Mouse (Mus musculus): ENCODE data around the gene Zbp1. TPM values are rescaled to one million over a fixed set of nuclear protein-coding genes. Genes with fewer than 3 reads are reported as not detected.

The Zbp1 gene
- total RNA-seq, 4 experiments from 2014 or later, result 1.1 to 5.3 (median 2.5) TPM

DNA sequence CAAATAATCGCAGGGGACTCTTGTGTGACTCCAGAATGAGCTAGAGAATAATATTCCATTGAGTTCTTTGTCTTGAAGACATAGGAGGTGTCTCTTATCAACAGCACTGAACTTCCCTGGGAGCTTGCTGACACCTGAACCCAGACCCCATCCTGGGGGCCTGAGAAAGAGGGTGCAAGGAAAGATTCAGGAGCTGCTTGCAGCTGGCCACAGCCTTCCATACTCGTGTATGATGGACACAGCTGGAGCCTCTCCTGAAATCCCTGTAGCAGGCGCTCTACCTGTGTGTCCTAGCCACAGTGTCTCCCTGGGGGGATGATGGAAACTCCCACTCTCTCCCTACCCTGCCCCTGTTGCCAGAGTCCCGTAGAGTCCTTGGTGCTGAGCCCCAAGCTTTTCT is 6.5 kb downstream of the Zbp1 start:
- no peak for DNase-seq

DNA sequence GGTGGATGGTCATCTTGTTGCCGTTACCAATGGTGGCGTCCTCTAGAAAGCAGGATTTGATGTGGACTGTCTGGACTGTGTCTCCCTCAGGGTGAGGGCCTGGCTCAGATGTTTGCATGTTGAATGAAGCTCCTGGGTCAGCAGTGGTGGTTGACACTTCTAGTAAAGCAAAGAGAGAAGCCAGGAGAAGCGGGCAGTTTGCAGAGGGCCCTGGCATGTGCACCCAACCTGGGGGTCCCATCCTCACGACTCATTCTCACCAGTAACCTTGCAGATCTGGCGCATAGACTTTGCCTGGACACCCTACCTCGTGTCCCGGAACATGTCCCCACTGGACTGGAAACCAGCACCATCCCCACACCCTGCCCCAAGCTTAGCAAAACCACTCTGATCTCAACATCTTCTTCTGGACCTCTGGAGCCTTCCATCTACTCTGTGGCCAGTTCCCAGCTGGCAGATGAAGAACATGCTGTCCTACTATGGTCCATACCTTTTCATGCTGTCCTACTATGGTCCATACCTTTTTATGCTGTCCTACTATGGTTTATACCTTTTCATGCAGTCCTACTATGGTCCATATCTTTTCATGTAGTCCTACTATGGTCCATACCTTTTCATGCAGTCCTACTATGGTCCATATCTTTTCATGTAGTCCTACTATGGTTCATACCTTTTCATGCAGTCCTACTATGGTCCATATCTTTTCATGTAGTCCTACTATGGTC is 9.5 kb downstream of the Zbp1 start:
- DNase-seq, result no peak

DNA sequence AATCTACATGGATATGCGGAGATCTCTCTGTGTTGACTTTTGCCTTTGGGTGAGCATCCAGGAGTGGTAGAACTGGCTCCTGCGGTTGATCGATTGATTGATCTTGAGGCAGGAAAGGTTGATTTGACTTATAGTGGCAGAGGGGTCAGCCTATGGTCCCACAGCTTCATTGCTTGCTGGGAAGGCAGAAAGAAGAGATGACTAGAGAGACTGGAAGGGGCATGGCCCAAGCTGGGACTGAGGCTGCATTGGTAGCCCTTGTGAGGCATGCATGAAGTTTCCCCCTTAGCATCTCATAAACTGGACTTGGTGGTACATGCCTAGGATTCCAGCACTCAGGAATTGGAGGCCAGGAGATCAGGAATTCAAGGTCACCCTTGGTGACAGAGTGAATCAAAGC is 11.7 kb downstream of the Zbp1 start:
- DNase-seq, result no peak

DNA sequence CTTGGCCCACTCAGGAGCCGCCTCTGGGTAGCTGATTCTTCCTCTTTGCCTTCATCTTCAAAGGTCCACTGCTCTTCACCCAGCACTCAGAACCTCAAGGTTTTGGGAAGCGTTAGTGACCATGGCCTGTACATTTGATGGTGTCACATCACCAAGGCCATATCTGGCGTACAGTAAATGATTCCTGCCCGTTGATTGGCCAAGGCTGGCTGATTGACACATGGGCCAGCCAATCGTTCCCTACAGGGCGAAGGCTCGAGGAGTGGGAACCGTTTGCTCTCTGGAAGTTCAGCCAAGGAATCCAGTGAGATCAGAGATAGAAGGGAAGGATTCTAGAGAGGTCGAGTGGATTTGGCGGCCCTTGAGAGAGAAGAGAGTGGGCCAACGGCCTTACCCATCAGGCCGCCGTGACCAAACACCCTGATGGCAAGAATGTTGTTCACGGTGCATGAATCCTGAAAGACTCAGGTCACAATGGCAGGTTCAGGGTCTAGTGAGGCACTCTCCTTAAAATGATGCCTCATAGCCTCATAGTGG is 13.1 kb downstream of the Zbp1 start:
- no peak for DNase-seq

DNA sequence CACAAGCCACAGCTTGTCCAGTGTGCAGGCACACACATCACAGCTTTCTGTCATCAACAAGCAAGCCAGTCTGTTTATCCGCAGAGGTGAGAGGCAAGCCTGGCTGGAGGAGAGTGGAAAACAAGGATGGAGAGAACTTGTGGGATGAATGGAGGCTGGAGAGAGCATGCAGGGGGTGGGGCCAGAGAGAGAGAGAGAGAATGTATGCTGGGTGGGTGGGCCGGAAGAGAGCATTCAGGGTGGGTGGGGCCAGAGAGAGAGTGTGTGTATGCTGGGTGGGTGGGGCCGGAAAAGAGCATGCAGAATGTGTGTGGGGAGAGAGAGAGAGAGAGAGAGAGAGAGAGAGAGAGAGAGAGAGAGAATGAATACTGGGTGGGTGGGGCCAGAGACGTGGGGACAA is 14.1 kb downstream of the Zbp1 start:
- no peak for DNase-seq

DNA sequence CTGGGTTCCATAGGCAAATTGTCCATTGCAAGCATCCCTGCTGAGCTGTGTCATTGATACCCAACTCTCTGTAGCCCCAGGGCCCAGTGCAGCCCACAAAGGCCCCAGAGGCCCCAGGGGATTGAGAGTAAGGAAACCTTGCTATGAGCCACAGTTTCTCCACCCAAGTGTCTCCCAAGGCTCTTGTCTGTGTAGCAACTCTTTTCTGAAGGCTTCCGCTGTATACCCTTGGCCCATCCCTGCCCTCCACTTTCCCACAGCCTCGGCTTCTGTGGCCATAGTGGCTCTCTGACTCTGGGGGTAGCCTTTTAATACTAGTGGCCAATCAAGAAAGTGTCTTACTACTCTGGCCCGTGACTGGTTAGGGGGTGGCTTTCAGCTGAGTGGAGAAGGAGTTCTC is 15.0 kb downstream of the Zbp1 start:
- DNase-seq, result no peak

DNA sequence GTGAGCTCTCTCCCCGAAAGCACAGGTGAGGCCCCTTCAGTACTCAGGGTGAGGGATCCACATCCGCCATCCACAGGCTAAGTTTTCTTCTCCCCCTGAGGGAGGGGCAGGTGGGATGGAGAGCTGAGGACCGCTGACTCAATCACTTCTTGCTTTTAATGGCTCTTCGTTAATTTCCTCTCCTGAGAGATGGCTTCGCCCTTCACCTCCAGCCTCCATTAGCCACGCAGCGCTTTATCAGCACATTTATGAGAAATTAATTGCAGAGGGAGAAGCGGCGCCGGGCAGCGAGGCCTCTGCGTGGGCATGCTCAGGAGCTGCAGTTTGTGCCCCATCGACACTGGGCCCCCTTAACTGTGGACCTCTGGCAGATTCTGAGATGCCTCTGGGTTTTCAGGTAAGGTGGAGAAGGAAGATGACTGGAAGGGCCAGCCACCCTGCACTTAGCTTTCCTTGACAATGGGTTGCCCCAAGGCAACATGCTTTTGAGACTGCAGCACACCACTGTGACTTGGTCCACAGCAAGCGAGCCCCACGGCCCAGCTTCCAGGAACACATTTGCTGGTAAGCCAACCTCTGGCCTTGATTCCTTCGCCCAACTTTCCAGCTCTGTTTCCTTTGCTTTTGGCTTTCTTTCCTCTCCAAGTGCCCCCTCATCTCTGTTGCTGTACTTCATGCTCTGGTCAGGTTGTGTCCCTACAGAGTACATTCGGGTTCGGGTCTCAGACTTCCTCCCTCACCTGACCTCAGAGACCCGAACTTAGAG is 15.6 kb downstream of the Zbp1 start:
- no peak for DNase-seq

DNA sequence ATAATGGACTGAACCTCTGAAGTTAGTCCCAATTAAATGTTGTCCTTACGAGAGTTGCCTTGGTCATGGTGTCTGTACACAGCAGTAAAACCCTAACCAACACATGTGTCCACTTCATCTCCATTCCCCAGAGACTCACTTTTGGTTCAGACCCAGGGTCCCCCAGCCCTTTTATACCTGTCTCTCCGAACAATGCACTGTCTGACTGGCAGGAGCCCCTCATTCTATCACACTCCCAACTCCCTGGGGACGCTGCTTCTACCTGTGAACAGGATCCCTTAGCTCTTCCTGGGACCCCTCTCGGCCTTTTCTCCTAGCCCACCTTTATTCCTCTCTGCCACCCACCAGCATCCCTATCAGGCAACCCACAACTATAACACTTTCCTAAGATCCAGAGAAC is 23.9 kb downstream of the Zbp1 start:
- DNase-seq, result no peak

DNA sequence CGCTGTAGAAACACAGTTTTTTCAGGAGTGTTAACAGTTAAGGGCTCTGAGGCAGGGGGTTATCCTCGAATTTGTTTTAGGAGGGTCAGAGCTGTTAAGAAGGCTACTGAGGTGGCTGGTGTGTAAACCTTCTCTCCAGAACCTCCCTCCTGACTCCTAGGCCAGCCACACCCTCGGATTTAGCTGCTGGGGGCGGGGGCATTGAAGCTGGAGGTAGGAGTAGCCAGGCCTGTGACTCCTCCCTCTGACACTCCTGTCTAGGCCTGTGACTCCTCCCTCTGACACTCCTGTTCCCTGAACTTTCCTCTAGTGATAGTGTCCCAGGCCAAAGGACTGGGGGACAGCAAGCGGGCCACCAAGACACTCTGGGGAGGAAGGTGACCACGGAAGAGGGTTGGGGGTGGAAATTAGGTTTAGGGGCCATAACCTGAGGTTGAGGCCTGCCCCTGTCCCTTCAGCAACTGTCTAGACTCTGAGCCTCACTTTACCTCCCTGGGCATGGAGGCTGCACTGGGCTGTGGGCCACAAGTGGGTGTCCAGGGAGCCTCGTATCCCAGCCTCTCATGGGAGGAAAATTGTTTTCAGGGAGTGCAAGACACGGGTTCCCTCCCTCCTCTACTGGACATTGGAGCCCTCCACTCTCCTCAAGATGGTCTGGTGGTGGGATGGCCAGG is 31.4 kb downstream of the Zbp1 start:
- DNase-seq, result no peak

DNA sequence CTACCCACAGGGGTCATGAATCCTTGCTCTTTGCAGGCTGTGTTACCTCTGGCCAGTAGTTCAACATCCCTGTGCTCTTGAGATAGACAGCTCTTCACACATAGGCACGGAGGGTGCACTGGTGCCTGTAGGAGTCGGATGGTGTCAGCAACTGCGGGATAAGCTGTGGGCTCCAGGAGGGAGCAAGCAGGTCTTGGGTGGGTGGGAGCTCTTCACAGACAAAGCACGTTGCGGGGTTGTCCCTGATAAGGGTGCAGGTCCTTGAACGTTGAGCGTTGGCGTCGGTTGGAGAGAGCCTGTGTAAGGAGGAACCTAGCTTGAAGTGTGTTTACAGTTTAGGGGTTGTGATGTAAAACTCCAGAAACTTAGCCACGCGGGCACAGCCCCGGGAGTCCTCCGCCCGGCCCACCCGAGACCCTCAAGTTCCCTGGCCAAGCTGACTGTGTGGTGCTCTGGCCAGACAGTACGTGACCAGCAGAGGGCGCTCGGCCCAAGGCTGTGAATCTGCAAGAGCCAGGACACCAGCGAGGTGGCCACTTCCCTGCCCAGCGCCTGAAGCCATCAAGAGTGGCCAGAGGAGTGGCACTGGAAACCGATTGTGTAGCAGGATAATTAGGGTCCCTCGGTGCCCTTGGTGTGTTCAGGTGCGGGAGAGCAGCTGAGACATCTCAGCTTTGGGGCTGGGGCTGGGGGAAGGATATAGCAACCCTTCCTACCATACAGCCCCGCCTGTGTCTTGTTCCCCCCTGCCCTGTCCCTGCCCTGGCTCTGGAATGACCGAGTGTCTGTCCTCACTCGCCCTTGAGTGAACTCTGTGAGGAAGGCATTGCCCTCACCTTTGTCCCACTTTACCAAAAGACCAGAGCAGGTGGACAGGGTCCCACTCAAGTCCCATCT is 32.4 kb downstream of the Zbp1 start:
- DNase-seq, result peak; percentile 59

DNA sequence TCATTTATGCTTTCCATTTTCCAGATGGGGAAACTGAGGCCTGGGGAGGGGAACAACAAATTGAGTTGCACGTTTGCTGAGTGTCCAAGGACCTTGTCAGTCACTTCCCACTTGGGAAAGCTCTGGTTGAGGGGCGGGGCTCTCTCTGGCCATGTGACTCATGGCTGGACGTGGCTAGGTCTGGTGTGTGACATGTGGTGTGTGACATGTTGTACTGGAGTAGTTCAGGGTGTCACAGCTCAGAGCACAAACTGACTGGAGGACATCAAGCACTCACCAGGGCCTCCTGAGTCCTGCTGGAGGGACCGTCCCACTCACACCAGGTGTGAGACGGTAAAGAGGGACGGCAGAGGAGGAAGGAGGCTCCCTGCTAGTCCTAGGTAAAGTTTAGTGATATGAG is 33.4 kb downstream of the Zbp1 start:
- DNase-seq, result no peak

DNA sequence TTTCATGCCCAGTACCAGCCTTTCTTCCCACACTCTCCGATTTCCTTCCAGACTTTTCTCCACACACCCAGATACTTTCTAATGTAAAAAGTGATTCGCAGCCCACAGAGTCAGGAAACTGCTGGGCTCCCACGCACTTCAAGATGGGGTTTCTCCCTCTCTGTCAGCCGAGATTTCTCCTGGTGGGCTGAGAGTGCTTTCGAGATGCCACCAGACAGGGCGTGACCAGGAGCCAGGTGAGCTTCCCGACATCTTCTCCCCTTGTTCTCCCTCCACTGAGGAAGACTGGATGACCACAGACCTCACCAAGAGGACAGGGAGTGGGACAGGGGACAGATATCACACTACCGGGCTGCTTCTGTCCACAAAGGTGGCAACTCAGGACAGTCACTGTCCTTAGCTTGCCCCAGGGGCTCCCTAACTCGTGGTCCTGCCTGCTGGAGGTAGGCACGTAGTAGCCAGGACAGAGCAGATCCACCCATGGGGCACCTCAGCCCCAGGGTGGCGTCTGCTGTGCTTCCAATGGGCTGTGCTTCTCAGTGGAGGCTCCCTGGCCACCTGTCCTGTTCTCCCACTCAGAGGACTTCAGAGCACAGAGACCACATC is 34.1 kb downstream of the Zbp1 start:
- no peak for DNase-seq

DNA sequence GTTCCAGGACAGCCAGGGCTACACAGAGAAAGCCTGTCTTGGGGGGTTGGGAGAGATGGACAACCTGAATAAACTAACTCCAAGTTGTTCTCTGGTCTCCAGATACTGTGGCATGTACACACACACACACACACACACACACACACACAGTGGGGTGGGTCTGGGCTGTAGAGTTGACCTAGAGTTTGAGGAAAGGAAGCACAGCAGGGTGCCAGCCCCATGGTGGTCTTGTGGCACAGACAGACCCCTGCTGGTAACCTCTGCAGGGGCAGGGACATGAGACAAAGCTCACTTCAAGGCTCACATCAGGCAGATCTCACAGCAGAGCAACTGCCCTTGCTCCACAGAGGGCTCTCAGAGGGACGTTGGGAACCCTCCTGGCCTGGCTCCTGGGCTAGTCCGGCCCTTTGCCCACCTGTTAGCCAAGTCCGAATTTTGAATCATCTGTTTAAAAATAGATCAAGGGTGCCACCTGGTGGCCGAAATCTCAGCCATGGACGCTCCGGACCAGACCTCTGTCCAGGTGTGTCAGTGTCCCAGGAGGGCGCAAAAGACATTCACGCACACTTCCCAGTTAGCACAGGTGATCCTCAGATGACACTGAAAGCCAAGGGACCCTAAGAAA is 34.8 kb downstream of the Zbp1 start:
- no peak for DNase-seq

DNA sequence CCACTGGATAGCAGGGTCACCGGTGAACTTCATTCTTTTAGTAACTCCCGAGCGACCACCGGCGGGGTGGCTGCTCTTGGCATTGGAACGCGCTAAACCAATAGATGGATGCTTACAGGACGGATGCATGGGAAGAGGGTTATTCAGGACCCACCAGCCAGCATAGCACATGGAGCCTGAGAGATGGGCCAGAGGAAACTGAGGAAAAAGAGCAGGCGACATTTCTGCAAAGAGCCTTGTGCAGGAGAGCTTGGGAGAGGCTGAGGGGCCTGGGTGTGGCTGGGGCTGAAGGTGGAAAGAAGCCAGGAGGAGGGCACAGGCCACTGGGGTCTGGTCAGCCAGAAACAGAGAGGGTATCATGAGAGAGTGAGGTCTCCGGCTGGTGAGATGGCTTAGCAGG is 35.4 kb downstream of the Zbp1 start:
- DNase-seq, result no peak

DNA sequence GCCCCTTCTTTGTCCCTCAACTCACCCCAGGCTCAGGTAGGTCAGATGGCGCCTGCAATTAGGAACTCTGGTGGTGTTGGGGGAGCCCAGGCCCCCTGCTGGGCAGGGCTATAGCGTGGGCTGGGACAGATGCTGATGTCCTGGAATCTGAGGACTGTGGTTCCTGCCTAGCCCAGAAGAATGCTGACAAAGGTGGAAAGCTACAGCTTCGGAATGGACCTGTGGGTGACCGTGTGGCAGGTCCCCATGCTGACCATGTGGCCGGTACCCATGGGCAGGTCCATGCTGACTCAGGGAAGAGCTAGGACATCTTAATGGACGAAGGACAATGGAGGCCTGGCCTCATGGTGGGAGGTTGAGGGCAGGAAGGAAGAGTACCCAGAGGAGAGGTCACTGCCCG is 35.9 kb downstream of the Zbp1 start:
- DNase-seq, result no peak

DNA sequence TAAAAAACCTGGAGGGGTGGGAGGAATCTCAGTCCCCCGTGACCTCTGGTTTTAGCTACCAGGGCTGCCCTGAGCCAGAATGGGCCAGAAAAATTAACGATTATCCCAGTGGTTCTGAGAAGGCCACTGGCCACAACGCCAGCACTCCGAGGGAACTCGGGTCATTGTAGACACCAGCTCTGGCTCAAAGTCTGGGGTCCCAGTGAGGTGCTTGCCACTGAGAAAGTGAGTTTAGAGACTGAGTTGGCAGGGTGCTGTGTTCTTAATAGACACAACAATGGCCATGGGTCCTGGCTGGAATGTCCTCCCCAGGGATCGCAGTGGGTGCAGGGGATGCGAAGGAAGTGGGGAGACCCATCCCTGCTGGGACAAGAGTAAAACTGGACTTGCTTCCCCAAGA is 36.8 kb downstream of the Zbp1 start:
- no peak for DNase-seq

DNA sequence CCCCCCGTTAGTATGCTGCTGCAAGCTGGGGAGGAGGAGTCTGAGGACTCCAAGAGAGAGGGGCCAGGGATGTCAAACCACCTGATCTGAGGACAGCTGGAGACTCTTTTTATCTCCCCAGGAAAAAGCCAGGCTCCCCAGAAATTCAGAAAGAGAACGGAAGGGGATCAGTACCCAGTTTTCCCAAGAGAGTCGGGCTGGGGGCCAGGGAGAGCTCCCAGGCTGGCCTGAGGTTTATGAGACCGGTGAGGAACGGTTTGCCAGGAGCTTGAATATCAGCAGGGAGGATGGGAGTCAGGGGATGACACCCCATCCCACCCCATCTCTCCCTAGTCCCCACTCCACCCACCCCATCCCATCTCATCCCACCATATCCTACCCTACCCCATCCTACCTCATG is 37.2 kb downstream of the Zbp1 start:
- DNase-seq, result no peak

DNA sequence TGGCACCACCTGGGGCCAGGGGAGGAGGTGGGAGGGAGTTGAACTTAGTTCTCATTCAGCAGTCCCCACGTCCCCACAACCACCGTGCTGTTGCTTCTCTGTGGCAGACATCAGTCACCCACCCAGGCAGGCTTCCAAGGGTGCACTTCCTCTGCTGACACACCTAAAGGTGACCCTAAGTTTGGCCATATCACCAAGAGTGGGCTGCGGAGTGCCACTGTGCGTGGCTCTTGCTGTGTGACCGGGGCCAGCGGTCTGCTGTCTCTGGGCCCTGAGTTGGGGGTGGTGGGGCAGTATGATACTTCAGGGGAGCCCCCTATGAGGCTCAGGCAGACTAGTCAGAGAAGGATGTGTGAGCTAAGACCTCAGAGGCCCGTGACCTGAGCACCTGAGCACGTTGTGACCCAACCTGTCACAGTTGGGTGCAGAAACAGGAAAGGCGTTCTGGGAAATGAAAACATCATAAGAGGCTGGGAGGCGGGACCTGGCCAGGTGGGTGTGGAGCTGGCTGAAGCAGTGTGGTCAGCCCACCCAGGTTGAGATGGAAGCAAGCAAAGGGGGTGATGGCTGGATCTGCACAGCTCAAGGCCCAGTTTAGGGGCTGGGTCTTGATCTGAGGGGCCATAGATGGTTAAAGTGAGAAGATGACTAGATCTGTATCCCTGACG is 37.9 kb downstream of the Zbp1 start:
- DNase-seq, result no peak

DNA sequence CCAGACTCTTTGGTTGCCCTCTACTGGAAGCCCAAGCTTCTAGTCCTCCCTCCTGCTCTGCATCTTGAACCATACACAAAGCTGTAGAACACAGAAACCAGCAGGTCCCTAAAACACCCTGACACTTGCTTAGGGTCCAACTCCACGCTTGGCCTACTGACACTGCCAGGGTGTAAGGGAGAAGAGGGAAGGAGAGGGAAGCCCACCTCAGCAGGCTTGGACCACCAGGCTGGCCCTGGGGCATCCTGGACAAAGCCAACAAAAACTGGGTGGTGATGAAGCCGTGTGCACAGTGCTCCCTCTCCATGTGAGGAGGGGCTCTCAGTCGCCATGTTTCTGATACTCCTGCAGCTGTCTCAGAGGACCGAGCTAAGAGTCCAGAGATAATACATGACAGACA is 38.7 kb downstream of the Zbp1 start:
- no peak for DNase-seq

DNA sequence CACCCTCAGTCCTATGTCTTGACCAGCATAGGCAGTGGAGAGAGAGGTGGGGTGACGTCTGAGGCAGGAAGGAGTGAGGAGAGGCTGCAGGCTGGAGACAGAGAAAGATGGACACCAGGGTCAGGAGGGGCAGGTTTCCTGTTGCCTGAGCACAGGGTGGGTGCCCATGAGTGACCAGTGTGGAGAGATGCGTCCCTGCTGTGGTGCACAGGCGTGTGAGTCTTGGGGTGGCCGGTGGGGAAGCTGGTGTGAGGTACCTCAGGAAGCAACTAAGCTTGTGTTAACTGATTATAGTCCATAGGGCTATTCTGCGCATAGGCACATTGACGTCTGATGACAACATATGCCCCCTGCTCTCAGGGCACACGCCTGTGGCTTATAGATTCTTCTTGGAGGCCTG is 39.7 kb downstream of the Zbp1 start:
- DNase-seq, result no peak

DNA sequence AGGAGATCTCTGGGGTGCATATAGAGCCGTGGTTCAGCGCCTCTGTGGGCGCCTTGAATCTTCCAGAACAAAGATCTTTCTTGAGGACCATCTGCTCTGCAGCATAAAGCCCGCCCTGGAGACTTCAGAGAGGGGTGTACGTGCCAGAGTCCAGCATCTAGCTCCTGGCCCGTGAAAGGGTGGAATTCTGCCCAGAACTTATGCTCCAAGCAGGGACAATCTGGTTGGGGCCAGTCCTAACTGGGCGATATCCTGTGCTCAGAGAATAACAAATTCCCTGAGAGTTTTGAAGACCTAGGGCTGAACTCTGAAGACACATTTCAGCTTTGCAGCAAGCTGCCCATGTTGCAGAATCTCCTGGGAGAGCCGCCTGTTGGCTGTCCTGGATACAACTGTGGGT is 40.8 kb downstream of the Zbp1 start:
- no peak for DNase-seq
